Mouse (Mus musculus): ENCODE data around the gene Shd.
"Not testable (repeated sequence)": the region's sequence is repeated elsewhere in the genome, so short reads cannot be mapped to it uniquely, and the experiment has no call there.

The Shd gene

DNA sequence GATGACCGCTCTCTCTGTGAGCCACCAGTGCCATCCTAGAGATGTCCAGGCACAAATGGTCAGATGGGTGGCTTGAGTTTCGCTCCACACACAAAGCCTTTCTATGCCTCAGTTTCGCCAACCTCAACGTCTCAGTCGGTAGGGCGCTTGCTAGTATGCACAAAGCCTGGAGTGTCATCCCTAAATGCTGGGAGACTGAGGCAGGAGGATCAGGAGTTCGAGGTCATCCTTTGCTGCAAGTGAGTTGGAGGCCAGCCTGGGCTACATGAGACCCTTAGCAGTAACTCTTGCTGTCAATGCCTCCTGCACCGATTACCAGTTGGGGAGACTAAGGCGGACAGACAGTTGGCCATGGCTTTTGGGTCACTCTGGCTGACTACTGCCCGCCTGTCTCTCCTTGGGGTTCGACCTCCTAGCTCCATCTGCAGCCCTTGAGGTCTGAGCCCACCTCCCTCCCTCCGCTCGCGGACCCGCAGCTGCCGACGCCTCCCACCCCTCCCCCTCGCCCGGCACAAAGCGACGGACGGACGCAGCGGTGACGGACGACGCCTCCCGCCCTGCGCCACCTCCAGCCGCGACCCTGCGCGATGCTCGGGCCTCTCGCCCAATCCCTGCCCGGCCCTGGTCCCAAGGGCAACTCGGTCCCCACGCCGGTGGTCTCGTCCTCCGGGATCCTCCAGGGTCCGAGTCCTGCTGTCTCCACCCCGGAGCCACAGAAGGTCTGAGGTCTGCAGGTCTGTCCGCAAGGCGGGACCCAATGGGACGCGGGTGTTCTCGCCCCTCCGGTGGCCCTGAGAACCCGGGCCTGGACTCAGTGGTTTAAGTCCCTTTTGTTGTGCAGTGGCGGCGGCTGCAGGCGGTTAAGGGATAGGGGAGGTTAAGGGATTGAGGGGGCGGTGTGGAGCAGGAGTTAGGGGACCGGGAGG is at the start of gene Shd:
Gene Shd, plus strand, starts transcription at position 502 of the 926 bp plus-strand sequence.
- DNase-seq (ENCODE audit: low spot score in 2 of 2): no peak

DNA sequence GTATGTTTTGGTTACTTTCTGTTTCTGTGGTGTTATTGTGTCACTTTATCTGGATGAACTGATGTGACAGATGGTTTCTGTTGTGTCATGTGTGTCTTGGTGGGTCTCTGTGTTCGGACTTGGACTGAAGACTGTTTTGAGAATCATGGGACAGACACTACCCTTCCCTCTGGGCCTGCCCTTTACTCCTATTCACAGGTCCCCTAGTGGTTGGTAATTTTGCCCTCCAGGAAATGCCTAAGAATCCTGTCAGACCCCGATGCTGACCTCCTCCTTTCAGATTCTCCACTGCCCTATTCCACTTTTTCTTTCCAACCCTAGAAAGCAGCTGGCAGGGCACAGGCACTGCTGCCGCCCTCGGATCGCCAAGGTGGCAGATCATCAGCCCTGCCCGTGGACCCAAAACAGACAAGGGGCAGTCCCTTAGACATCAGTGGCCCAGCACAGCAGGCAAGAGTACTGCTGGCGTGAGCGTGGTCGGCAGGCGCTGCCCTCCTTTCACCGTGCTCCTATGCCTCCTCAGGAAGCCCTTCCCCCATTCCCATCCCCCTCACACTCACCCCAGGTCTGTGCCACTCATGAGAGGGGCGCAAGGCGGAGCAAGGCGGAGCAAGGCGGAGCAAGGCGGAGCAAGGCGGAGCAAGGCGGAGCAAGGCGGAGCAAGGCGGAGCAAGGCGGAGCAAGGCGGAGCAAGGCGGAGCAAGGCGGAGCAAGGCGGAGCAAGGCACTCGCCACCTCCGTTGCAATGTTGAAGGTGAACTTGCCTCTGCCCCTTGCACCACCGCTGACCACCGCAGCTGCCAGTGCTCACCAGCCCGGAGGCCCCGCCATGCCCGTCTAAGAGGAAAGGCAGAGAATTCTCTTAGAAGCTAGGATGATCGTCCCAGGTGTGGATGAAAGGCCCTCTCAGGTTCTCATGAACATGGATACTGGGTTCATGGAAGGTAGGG is 38.4 kb upstream of the Shd start:
- DNase-seq (ENCODE audit: low spot score in 2 of 2): no peak

DNA sequence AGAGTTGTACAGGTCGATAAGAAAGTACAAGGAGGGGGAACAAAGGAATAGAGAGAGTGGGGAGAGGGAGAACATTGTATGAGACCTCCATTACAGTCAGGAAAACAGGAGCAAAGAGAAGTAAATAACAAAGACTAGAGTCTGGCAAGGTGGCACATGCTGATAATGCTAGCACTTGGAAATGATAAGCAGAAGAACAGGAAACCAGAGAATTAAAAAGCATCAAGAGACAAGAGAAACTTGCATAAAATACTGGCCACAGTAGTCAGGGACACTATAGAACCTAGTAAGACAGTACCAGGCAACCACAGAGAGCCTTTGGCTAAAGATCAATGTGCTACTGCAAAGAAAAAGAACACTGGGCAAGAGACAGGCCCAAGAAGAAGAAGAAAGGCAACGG is 37.6 kb upstream of the Shd start:
- DNase-seq (ENCODE audit: low spot score in 2 of 2): no peak

DNA sequence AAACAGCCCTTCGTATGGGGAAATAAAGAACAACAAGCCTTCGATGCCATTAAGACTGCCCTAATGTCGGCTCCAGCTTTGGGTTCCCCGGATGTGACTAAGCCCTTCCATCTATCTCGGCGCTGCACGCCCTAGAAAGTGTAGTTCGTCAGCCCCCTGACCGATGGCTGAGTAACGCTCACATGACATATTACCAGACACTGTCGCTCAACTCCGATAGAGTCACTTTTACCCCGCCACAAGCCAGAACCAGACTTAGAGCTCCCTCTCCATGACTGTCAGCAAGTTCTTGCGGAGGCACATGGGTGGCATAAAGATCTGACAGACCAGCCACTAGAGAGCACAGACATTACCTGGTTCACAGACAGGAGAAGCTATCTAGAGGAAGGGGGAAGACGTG is 37.1 kb upstream of the Shd start:
- DNase-seq (ENCODE audit: low spot score in 2 of 2): no peak

DNA sequence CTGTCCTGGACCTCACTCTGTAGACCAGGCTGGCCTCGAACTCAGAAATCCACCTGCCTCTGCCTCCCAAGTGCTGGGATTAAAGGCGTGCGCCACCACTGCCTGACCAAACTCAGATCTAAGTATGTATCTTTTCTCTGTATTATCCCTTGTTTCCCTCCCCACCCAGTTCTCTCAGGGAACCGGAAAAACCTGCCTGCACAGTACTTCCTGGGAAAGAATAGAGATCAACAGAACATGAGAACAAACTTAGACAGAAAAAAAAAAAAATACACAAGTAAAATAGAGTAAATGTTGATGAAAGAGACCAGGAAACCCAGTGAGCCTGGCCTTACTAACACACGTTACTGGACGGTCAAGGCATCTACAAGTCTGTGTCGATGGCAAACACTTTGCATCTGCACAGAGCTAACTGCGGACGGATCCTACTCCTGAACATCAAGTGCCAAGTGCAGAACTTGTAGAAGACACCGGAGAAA is 25.8 kb upstream of the Shd start:
- DNase-seq (ENCODE audit: low spot score in 2 of 2): not testable (repeated sequence)

DNA sequence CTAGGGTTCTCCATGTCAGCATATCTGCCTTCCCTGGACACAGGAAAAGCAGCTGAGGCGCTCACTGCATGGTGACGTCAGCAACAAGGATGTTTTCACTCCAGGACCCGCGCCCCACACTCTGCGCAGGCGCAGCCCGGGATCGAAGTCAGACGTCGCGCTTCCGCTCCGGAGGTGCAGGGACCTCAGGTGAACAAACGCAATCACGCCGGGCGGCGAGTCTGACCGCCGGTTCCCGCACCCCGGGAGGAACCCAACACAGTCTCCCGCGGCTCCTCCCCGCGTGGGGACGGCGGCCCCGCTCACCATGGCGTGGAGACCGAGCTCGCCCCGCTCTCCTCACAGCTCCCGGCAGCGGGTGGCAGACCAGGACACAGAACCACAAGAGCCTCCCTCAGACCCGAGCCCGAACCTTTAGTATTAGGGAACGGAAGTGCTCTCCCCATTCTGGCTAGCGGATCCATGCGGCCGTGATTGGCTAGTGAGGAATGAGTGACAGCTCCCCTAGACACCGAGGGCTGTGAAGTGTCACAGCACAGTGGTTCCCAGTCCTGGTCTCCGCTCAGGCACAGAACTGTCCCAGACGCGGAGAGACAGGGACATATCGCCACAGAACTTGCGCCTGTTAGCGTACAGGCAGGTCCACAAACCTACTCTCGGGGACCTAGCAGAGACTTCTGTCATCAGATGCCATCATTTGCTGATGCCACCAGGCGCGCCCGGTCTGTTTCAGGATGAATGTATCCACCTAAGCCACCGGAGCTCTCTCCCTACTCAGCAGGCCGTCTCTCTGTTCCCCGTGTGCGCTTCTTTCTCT is 25.2 kb upstream of the Shd start:
- DNase-seq (ENCODE audit: low spot score in 2 of 2): peak; percentile 68 to 75

DNA sequence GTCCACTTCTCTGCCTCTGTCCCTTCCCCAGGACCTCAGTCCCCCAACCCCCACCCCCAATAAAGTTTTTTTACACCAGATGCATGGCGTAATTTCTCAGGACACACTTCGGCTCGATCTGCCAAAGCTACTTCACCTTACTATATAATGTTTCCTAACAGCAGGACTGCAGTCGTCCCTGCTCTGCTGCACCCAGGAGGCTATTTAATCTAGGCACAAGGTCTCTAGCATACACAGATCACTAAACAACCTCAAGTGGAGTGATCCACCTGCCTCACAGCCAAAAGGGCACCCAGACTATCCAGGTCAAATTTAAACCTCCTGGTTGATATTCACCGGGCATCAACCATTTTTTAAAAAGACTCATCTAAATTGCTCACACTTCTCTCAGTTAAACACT is 24.6 kb upstream of the Shd start:
- no peak for DNase-seq (ENCODE audit: low spot score in 2 of 2)

DNA sequence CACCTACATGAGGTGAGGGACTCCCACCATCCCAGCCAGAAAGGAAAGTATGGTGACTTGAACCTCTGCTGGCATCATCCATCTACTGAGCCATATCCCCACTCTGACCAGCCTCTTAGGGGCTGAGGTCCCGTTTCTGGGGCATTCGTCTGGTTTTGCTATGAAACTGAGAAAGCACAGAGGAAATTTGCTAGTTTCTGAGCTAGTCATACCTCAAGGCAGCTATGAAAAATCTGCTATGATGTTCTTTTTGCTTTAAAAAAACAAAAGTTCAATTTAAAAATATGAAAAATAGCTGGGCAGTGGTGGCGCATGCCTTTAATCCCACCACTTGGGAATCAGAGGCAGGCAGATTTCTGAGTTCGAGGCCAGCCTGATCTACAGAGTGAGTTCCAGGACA is 21.6 kb upstream of the Shd start:
- DNase-seq (ENCODE audit: low spot score in 2 of 2): no peak

DNA sequence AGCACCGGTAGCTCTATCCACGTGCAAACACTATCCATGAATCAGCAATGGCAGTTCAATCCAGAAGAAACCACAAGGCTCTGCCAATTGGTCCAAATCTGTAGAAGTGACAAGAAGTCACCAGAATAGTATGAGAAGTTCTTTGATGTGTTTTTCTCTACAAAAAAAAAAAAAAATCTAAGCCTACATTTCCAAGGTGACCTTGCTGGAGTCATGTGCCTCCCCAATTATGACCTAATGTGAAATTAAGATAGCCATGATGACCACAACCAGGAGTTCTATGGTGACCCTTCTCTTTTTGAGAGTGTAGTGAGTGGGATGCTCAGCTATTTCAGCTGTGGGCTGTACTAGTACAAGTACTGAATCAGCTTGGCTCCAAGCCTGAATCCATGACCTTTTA is 20.9 kb upstream of the Shd start, which contains the start of gene Zfp119b:
Gene Zfp119b, minus strand, starts transcription at position 101 of the 400 bp plus-strand sequence.
- DNase-seq (ENCODE audit: low spot score in 2 of 2): no peak

DNA sequence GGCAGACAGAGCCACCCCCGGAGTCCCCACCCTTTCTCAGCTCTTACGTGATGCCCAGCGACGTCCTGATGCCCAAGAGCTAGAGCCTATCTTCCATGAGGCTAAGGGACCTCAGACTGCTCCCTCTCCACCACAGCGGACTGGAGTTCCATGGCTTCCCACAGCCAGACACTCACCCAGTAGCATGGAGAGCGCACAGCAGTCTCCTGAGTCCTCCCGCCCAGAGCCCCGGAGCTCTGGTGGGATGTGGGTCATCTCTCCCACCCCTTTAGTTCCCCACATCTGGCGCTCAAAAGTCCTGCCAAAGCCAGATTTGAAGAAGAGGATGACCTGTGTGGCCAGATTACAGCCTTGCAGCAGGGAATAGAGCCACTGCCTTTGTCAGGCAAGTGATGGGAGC is 19.7 kb upstream of the Shd start:
- DNase-seq (ENCODE audit: low spot score in 2 of 2): no peak

DNA sequence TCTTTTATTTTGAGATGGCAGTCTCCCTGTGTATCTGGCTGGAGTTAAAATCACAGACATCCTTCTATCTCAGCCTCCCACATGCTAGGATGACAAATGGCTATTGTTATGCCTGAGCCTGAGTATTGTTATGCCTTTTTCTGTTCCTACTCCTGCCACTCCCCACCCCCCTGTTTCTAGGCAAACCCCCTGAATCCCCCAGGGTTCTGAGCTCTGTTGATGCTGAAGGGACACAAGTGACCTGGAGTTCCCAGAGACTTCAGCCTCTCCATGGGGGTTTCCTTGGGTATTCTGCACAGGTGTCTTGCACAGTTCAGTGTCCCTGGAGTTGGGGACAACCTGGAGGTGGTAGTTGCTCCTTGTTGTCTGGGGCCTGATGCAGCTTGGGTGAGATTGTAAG is 18.2 kb upstream of the Shd start:
- DNase-seq (ENCODE audit: low spot score in 2 of 2): no peak

DNA sequence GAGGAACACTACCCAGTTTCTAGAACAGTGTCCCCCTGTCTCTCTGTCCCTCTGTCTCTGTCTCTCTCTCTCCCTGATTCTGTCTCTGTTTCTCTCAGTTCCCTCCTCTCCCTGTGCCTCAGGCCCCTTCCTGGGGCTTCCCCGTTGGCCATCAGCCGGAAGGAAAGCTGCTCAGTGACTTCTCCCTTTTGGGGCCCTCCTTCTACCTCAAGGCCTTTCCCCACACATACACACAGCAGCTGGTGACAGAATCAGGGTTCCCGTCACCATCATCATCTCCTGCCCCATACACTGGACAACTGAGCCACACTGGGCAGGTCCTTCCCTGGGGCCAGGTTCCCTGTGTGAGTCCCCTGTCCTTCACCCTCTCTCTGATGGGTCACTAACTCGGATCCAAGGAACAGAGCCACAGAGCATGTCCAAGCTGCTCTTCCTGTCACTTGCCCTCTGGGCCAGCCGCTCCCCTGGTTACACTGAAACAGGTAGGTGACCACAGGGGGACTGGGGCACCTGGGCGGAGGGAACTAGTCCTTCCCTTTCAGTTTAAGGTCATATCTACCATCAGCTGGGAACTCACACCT is 17.7 kb upstream of the Shd start, which contains the start of gene Ebi3:
Gene Ebi3, plus strand, starts transcription at position 194 of the 581 bp plus-strand sequence.
- peak in 1 of 2 experiments; percentile 21 for DNase-seq (ENCODE audit: low spot score in 2 of 2)

DNA sequence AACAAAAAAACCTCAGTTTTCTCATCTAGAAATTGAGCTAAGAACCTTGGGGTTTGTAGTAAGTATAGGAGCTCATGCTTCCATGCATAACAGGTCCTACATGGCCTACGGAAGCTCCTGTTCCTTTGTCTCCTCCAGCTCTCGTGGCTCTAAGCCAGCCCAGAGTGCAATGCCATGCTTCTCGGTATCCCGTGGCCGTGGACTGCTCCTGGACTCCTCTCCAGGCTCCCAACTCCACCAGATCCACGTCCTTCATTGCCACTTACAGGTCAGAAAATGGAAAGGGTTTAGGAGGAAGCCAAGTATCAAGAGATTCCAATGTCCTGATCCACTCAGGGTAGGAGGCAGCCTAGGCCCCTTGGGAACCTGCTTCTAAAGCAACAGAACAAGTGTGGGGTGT is 16.5 kb upstream of the Shd start:
- no peak for DNase-seq (ENCODE audit: low spot score in 2 of 2)

DNA sequence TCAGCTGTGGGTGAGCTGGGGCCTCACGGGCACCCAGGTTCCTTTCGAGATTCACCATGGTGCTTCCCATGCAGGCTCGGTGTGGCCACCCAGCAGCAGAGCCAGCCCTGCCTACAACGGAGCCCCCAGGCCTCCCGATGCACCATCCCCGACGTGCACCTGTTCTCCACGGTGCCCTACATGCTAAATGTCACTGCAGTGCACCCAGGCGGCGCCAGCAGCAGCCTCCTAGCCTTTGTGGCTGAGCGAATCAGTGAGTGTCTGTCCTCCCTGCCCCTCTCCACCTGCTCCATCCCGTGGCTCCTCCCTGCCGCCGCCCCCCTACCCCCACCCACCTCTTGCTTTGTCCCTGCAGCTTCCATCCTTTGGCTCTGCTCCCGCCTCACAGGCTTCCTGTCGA is 16.0 kb upstream of the Shd start:
- DNase-seq (ENCODE audit: low spot score in 2 of 2): no peak

DNA sequence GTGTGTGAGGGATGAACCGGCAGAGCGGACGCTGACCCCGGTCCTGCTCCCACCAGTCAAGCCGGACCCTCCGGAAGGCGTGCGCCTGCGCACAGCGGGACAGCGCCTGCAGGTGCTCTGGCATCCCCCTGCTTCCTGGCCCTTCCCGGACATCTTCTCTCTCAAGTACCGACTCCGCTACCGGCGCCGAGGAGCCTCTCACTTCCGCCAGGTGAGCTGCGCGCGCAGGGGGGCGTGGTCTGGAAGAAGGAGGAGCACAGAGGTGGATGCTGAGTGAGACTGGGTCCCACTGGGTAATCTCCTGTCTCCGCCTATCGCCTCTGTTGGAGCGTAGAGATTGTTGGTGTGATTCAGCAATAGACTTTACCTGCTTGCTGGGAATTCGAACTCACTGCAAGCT is 14.1 kb upstream of the Shd start:
- peak; percentile 44 to 56 for DNase-seq (ENCODE audit: low spot score in 2 of 2)

DNA sequence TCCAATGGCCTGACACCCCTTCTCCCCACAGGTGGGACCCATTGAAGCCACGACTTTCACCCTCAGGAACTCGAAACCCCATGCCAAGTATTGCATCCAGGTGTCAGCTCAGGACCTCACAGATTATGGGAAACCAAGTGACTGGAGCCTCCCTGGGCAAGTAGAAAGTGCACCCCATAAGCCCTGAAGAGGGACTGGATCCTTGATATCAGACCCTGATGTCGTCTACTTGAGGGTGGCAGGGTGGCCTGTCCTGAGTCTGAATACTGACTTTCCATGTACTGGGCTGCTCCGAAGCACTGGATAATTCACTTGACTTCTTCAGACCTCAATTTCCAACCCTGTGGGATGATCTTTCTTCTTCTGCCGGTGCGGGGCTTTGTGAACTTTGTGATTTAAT is 13.7 kb upstream of the Shd start:
- no peak for DNase-seq (ENCODE audit: low spot score in 2 of 2)

DNA sequence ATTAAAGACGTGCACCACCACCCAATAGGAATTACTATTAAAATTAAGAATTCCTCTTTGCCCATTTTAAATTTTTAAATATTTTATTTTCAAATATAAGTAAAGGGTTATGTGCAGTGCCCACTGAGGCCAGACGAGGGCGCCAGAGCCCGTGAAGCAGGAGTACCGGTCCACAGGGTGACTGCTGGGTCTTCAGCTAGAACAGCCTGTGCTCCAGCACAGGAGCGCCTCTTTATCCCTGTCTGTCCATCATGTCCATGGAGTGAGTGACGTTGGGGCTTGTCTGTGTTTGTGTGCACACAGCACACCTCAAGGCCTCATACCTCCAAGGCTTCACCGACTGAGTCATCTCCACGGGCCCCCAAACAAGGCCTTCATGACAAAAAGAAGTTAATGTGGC is 13.1 kb upstream of the Shd start:
- peak; percentile 47 to 75 for DNase-seq (ENCODE audit: low spot score in 2 of 2)

DNA sequence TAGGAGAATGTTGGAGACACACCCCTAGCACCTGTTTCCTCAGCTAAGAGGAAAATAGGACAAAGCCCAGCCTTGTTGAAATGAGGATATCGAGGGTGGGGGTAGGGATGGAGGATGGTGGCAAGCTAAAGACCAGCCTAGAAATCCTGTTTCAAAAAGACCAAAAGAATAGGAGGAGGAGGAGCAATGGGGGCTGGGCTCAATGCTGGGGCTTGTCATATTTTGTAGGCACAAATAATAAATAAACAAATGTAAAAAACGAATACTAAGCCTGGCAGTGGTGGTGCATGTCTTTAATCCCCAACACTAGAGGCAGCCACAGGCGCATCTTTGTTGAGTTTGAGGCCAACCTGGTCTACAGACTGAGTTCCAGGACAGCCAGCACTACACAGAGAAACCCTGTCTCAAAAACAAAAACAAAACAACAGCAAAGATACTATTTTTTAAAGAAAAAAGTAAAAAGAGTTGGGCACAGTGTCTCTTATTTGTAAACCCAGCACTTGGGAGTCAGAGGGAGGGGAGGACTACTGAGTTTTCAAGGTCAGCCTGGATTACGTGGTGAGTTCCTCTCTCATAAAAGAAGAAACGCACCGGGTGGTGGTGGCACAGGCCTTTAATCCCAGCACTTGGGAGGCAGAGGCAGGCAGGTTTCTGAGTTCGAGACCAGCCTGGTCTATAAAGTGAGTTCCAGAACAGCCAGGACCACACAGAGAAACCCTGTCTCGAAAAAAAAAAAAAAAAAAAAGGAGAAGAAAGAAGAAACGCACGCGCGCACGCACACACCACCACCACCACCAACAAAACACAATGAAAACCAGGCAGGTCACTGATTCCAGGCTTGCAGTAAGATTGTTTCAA is 12.3 kb upstream of the Shd start:
- no peak for DNase-seq (ENCODE audit: low spot score in 2 of 2)

DNA sequence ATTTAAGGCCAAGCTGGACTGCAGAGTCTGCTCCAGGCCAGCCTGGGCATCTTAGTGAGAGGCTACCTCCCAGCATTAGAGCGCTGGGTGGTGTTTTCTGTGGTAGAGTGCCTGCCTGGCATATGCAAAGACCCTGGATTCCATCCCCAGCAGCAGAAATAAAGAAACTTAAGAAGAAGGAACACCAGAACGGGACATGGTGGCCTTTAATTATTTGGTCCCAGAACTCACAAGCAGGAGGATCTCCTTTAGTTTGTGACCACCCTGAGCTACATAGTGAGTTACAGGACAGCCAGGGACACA is 11.7 kb upstream of the Shd start:
- DNase-seq (ENCODE audit: low spot score in 2 of 2): no peak

All from spleen, postnatal 14 days (tissue).